Mouse (Mus musculus) C2C12 (cell line): Measurements from ENCODE around the gene Prlr.

Experiments used
- CTCF ChIP-seq: IDR thresholded peaks from one replicate; pipeline ENCODE4 v1.5.1; 2011; ENCODE audit not compliant: control insufficient read depth, insufficient read depth, insufficient read length
- MYOD1 ChIP-seq: IDR thresholded peaks from one replicate; pipeline ENCODE4 v1.6.1; 2011; ENCODE audit warnings: low read depth; ENCODE audit not compliant: control insufficient read depth, insufficient read length

GRCm38 (mm10) chr15:10238454-10238853 lies 61.4 kb downstream of the Prlr start:
- TF ChIP-seq CTCF: no peak
- no peak for TF ChIP-seq MYOD1
